Mouse (Mus musculus) layer of hippocampus, postnatal 10 days (tissue): Measurements from ENCODE around the gene Wfs1. TPM values are rescaled to one million over a fixed set of nuclear protein-coding genes. Genes with fewer than 3 reads are reported as not detected.
"Not testable (repeated sequence)": the region's sequence is repeated elsewhere in the genome, so short reads cannot be mapped to it uniquely, and the experiment has no call there.

ENCODE experiments used
- DNase-seq, 2 experiments: peaks; one replicate each; pipeline ENCODE4 v3.0.0; 2021; ENCODE audit warnings: low spot score in 2 of 2
- total RNA-seq, 2 experiments: library from RNA; stranded (reverse); gene quantifications; 2 replicates each; pipeline ENCODE4 v1.2.3; 2021

The Wfs1 gene
- total RNA-seq, 2 experiments from 2014 or later = 65.9 to 91.7 TPM

- DNase-seq = no peak
These were observed 753 bp downstream of the Wfs1 start for GRCm38 (mm10) chr5:36988124-36988780.

- DNase-seq = no peak
These were observed 2.4 kb downstream of the Wfs1 start for GRCm38 (mm10) chr5:36986617-36987016.

GRCm38 (mm10) chr5:36982271-36982670 lies 6.7 kb downstream of the Wfs1 start:
- DNase-seq = no peak

GRCm38 (mm10) chr5:36979631-36980030 lies 9.4 kb downstream of the Wfs1 start:
- no peak for DNase-seq

- DNase-seq = no peak
These were observed 10.0 kb downstream of the Wfs1 start for GRCm38 (mm10) chr5:36979001-36979400.

- DNase-seq = no peak
These were observed 11.2 kb downstream of the Wfs1 start for GRCm38 (mm10) chr5:36977809-36978208.

- no peak for DNase-seq
These were observed 13.7 kb downstream of the Wfs1 start for GRCm38 (mm10) chr5:36975336-36975735.

- no peak for DNase-seq
These were observed 17.4 kb downstream of the Wfs1 start for GRCm38 (mm10) chr5:36971587-36971986.

- DNase-seq = no peak
These were observed 28.5 kb downstream of the Wfs1 start for GRCm38 (mm10) chr5:36960501-36960900.

- DNase-seq = peak; percentile 86 to 88
These were observed 30.2 kb downstream of the Wfs1 start for GRCm38 (mm10) chr5:36958837-36959236.

- DNase-seq = no peak
These were observed 33.6 kb downstream of the Wfs1 start for GRCm38 (mm10) chr5:36955366-36955765.

GRCm38 (mm10) chr5:36952311-36952710 lies 36.7 kb downstream of the Wfs1 start:
- no peak for DNase-seq

GRCm38 (mm10) chr5:36950871-36951270 lies 38.1 kb downstream of the Wfs1 start:
- no peak for DNase-seq

- DNase-seq = peak; percentile 80 to 88
These were observed 40.2 kb downstream of the Wfs1 start for GRCm38 (mm10) chr5:36948831-36949230.

- peak; percentile 73 to 79 for DNase-seq
These were observed 42.6 kb downstream of the Wfs1 start for GRCm38 (mm10) chr5:36946445-36946844.

- no peak for DNase-seq
These were observed 43.3 kb downstream of the Wfs1 start for GRCm38 (mm10) chr5:36945713-36946112.

GRCm38 (mm10) chr5:36945102-36945701 lies 43.8 kb downstream of the Wfs1 start:
- no peak for DNase-seq

- DNase-seq = no peak
These were observed 44.5 kb downstream of the Wfs1 start for GRCm38 (mm10) chr5:36944552-36944951.

GRCm38 (mm10) chr5:36942446-36942845 lies 46.6 kb downstream of the Wfs1 start:
- no peak for DNase-seq

- DNase-seq = not testable (repeated sequence)
These were observed 50.0 kb downstream of the Wfs1 start for GRCm38 (mm10) chr5:36938991-36939390.

- DNase-seq = no peak
These were observed 51.0 kb downstream of the Wfs1 start for GRCm38 (mm10) chr5:36938021-36938420.

GRCm38 (mm10) chr5:36936548-36936947 lies 52.5 kb downstream of the Wfs1 start:
- no peak for DNase-seq
